Mouse (Mus musculus): Measurements from ENCODE around the gene Large2. TPM values are rescaled to one million over a fixed set of nuclear protein-coding genes. Genes with fewer than 3 reads are reported as not detected.

Large2 gene
- polyA plus RNA-seq, 1 experiment from 2014 or later: 1.7 TPM

- H3K36me3 ChIP-seq (ENCODE audit: control insufficient read depth, insufficient read depth): peaks cover 20% of the 10 kb centered on the region
- peak; percentile 55; the same call in 1 of the 2 replicates for ATAC-seq (replicated peaks; ENCODE audit: extremely low read depth, insufficient read depth, low FRiP score)
- H3K27me3 ChIP-seq (ENCODE audit: control insufficient read depth, insufficient read depth, low read length): no peaks in the 10 kb centered on the region
- WGBS: 63% methylated on average over 2 of the region's 2 CpGs
- no peak overlapping the region for H3K4me3 ChIP-seq (ENCODE audit: low read length)
- H3K27ac ChIP-seq (ENCODE audit: low read length): no peak overlapping the region
- H3K4me1 ChIP-seq (ENCODE audit: control insufficient read depth, insufficient read depth, low read length): no peaks in the 10 kb centered on the region
- no peak overlapping the region for H3K9ac ChIP-seq (ENCODE audit: low read length)
- no peak overlapping the region for H3K4me2 ChIP-seq (ENCODE audit: low read depth, low read length)
- H3K9me3 ChIP-seq (replicated peaks; ENCODE audit: control insufficient read depth, low read length): no peaks in the 10 kb centered on the region
Measured at GRCm38 (mm10) chr2:92330840-92331239, 43.8 kb downstream of the Large2 start.

GRCm38 (mm10) chr2:92328206-92328605, 46.5 kb downstream of the Large2 start:
- no peaks in the 10 kb centered on the region for H3K9me3 ChIP-seq (replicated peaks; ENCODE audit: control insufficient read depth, low read length)
- no peak overlapping the region for H3K4me2 ChIP-seq (ENCODE audit: low read depth, low read length)
- H3K27me3 ChIP-seq (ENCODE audit: control insufficient read depth, insufficient read depth, low read length): no peaks in the 10 kb centered on the region
- no peak overlapping the region for H3K4me3 ChIP-seq (ENCODE audit: low read length)
- H3K36me3 ChIP-seq (ENCODE audit: control insufficient read depth, insufficient read depth): peaks cover 21% of the 10 kb centered on the region
- no peak overlapping the region for H3K27ac ChIP-seq (ENCODE audit: low read length)
- H3K9ac ChIP-seq (ENCODE audit: low read length): no peak overlapping the region
- no peaks in the 10 kb centered on the region for H3K4me1 ChIP-seq (ENCODE audit: control insufficient read depth, insufficient read depth, low read length)
- no peak for ATAC-seq (replicated peaks; ENCODE audit: extremely low read depth, insufficient read depth, low FRiP score)
- WGBS: 91% methylated on average over 8 of the region's 8 CpGs

- Histone ChIP-seq H3K4me2 (ENCODE audit: low read depth, low read length) (no peak overlapping the region), H3K4me3 (ENCODE audit: low read length) (no peak overlapping the region), H3K9ac (ENCODE audit: low read length) (no peak overlapping the region), H3K36me3 (ENCODE audit: control insufficient read depth, insufficient read depth) (peaks cover 18% of the 10 kb centered on the region), H3K27ac (ENCODE audit: low read length) (no peak overlapping the region), H3K9me3 (replicated peaks; ENCODE audit: control insufficient read depth, low read length) (no peaks in the 10 kb centered on the region), H3K27me3 (ENCODE audit: control insufficient read depth, insufficient read depth, low read length) (no peaks in the 10 kb centered on the region), H3K4me1 (ENCODE audit: control insufficient read depth, insufficient read depth, low read length) (no peaks in the 10 kb centered on the region)
- 89% methylated on average over 4 of the region's 4 CpGs for WGBS
- no peak for ATAC-seq (replicated peaks; ENCODE audit: extremely low read depth, insufficient read depth, low FRiP score)
Measured at GRCm38 (mm10) chr2:92327601-92328000, 47.1 kb downstream of the Large2 start.

GRCm38 (mm10) chr2:92326221-92326620, 48.4 kb downstream of the Large2 start:
- H3K4me1 ChIP-seq (ENCODE audit: control insufficient read depth, insufficient read depth, low read length): no peaks in the 10 kb centered on the region
- WGBS: 53% methylated on average over 1 of the region's 1 CpGs
- no peak overlapping the region for H3K4me3 ChIP-seq (ENCODE audit: low read length)
- ATAC-seq (replicated peaks; ENCODE audit: extremely low read depth, insufficient read depth, low FRiP score): no peak
- H3K9me3 ChIP-seq (replicated peaks; ENCODE audit: control insufficient read depth, low read length): no peaks in the 10 kb centered on the region
- H3K9ac ChIP-seq (ENCODE audit: low read length): no peak overlapping the region
- no peak overlapping the region for H3K4me2 ChIP-seq (ENCODE audit: low read depth, low read length)
- H3K27ac ChIP-seq (ENCODE audit: low read length): no peak overlapping the region
- no peaks in the 10 kb centered on the region for H3K27me3 ChIP-seq (ENCODE audit: control insufficient read depth, insufficient read depth, low read length)
- peaks cover 19% of the 10 kb centered on the region for H3K36me3 ChIP-seq (ENCODE audit: control insufficient read depth, insufficient read depth)

GRCm38 (mm10) chr2:92325676-92326075, 49.0 kb downstream of the Large2 start:
- Histone ChIP-seq H3K4me1 (ENCODE audit: control insufficient read depth, insufficient read depth, low read length) (no peaks in the 10 kb centered on the region), H3K9me3 (replicated peaks; ENCODE audit: control insufficient read depth, low read length) (no peaks in the 10 kb centered on the region), H3K36me3 (ENCODE audit: control insufficient read depth, insufficient read depth) (peaks cover 19% of the 10 kb centered on the region), H3K4me3 (ENCODE audit: low read length) (no peak overlapping the region), H3K4me2 (ENCODE audit: low read depth, low read length) (no peak overlapping the region), H3K27me3 (ENCODE audit: control insufficient read depth, insufficient read depth, low read length) (no peaks in the 10 kb centered on the region), H3K9ac (ENCODE audit: low read length) (no peak overlapping the region), H3K27ac (ENCODE audit: low read length) (no peak overlapping the region)
- 85% methylated on average over 7 of the region's 7 CpGs for WGBS
- ATAC-seq (replicated peaks; ENCODE audit: extremely low read depth, insufficient read depth, low FRiP score): no peak

GRCm38 (mm10) chr2:92322669-92323068, 52.0 kb downstream of the Large2 start:
- Histone ChIP-seq H3K4me1 (ENCODE audit: control insufficient read depth, insufficient read depth, low read length) (no peaks in the 10 kb centered on the region), H3K9ac (ENCODE audit: low read length) (no peak overlapping the region), H3K27ac (ENCODE audit: low read length) (no peak overlapping the region), H3K27me3 (ENCODE audit: control insufficient read depth, insufficient read depth, low read length) (no peaks in the 10 kb centered on the region), H3K4me2 (ENCODE audit: low read depth, low read length) (no peak overlapping the region), H3K36me3 (ENCODE audit: control insufficient read depth, insufficient read depth) (peaks cover 21% of the 10 kb centered on the region), H3K9me3 (replicated peaks; ENCODE audit: control insufficient read depth, low read length) (no peaks in the 10 kb centered on the region), H3K4me3 (ENCODE audit: low read length) (no peak overlapping the region)
- ATAC-seq (replicated peaks; ENCODE audit: extremely low read depth, insufficient read depth, low FRiP score): no peak
- WGBS: 78% methylated on average over 2 of the region's 2 CpGs

- no peaks in the 10 kb centered on the region for H3K27me3 ChIP-seq (ENCODE audit: control insufficient read depth, insufficient read depth, low read length)
- no peak overlapping the region for H3K4me2 ChIP-seq (ENCODE audit: low read depth, low read length)
- H3K9me3 ChIP-seq (replicated peaks; ENCODE audit: control insufficient read depth, low read length): no peaks in the 10 kb centered on the region
- 83% methylated on average over 5 of the region's 5 CpGs for WGBS
- H3K4me1 ChIP-seq (ENCODE audit: control insufficient read depth, insufficient read depth, low read length): no peaks in the 10 kb centered on the region
- peaks cover 9% of the 10 kb centered on the region for H3K36me3 ChIP-seq (ENCODE audit: control insufficient read depth, insufficient read depth)
- H3K9ac ChIP-seq (ENCODE audit: low read length): no peak overlapping the region
- no peak overlapping the region for H3K4me3 ChIP-seq (ENCODE audit: low read length)
- no peak for ATAC-seq (replicated peaks; ENCODE audit: extremely low read depth, insufficient read depth, low FRiP score)
- H3K27ac ChIP-seq (ENCODE audit: low read length): no peak overlapping the region
Measured at GRCm38 (mm10) chr2:92317228-92317627, 57.4 kb downstream of the Large2 start.

GRCm38 (mm10) chr2:92316652-92317051, 58.0 kb downstream of the Large2 start:
- Histone ChIP-seq H3K9me3 (replicated peaks; ENCODE audit: control insufficient read depth, low read length) (no peaks in the 10 kb centered on the region), H3K4me1 (ENCODE audit: control insufficient read depth, insufficient read depth, low read length) (no peaks in the 10 kb centered on the region), H3K9ac (ENCODE audit: low read length) (no peak overlapping the region), H3K4me2 (ENCODE audit: low read depth, low read length) (no peak overlapping the region), H3K4me3 (ENCODE audit: low read length) (no peak overlapping the region), H3K27me3 (ENCODE audit: control insufficient read depth, insufficient read depth, low read length) (no peaks in the 10 kb centered on the region), H3K27ac (ENCODE audit: low read length) (no peak overlapping the region), H3K36me3 (ENCODE audit: control insufficient read depth, insufficient read depth) (peaks cover 4% of the 10 kb centered on the region; the same call in 1 of the 2 replicates)
- no peak for ATAC-seq (replicated peaks; ENCODE audit: extremely low read depth, insufficient read depth, low FRiP score)
- WGBS: 49% methylated on average over 3 of the region's 3 CpGs

All from heart, embryonic 16.5 days (tissue).